Mouse (Mus musculus) induced T-regulatory cell, adult 2 months (primary cell): Measurements from ENCODE around the gene Fam171a2.
"Not testable (repeated sequence)": the region's sequence is repeated elsewhere in the genome, so short reads cannot be mapped to it uniquely, and the experiment has no call there.

ENCODE experiments used
- DNase-seq: peaks from one replicate; pipeline ENCODE4 v3.0.0-alpha.2; 2012; ENCODE audit warnings: low read depth

The Fam171a2 gene

GRCm38 (mm10) chr11:102394421-102395124 lies 52.9 kb downstream of the Fam171a2 start:
- no peak for DNase-seq

GRCm38 (mm10) chr11:102393719-102394420 lies 53.6 kb downstream of the Fam171a2 start:
- peak; percentile 37 for DNase-seq

GRCm38 (mm10) chr11:102393238-102393634 lies 54.2 kb downstream of the Fam171a2 start, which contains the start of gene Rundc3a:
TSS of gene Rundc3a (plus strand) at chr11:102393403.
- DNase-seq, result peak; percentile 85

- no peak for DNase-seq
Measured at GRCm38 (mm10) chr11:102392441-102393237, 54.8 kb downstream of the Fam171a2 start.

GRCm38 (mm10) chr11:102389436-102389835 lies 58.0 kb downstream of the Fam171a2 start:
- DNase-seq, result not testable (repeated sequence)
